Mouse (Mus musculus) layer of hippocampus, postnatal 14 days (tissue): Measurements from ENCODE around the gene Neu1. TPM values are rescaled to one million over a fixed set of nuclear protein-coding genes. Genes with fewer than 3 reads are reported as not detected.
"Not testable (repeated sequence)": the region's sequence is repeated elsewhere in the genome, so short reads cannot be mapped to it uniquely, and the experiment has no call there.

Source experiments
- DNase-seq, 2 experiments: peaks; one replicate each; pipeline ENCODE4 v3.0.0; 2021 to 2022; ENCODE audit warnings: low spot score in 2 of 2, mixed read lengths in 1 of 2
- total RNA-seq, 2 experiments: library from RNA; stranded (reverse); gene quantifications; 2 replicates each; pipeline ENCODE4 v1.2.3; 2021

Gene Neu1
- total RNA-seq, 2 experiments from 2014 or later, result 31.9 to 32.9 TPM

GRCm38 (mm10) chr17:34900826-34901225 is 30.2 kb upstream of the Neu1 start:
- DNase-seq, result not testable (repeated sequence)

- not testable (repeated sequence) for DNase-seq
Measured at GRCm38 (mm10) chr17:34901948-34902347, 29.1 kb upstream of the Neu1 start.

DNA sequence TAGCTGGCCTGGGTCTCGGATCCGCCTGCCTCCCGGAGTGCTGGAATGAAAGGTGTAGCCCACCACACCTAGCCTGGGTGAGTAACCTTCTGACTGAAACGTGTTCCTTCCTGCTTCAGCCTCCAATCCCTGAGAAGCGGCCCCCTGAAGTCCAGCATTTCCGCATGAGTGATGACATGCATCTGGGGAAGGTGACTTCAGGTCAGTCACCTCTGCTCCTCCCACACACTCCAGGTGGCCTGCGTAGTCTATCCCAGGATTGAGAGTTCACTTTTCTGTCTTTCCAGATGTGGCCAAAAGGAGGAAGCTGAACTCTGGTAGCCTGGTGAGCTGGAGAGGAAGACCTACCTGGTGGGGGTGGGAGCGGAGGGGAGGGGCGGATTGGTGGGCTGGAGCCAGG is 28.2 kb upstream of the Neu1 start:
- DNase-seq, result no peak

GRCm38 (mm10) chr17:34910982-34911381 is 20.1 kb upstream of the Neu1 start:
- DNase-seq, result no peak

DNA sequence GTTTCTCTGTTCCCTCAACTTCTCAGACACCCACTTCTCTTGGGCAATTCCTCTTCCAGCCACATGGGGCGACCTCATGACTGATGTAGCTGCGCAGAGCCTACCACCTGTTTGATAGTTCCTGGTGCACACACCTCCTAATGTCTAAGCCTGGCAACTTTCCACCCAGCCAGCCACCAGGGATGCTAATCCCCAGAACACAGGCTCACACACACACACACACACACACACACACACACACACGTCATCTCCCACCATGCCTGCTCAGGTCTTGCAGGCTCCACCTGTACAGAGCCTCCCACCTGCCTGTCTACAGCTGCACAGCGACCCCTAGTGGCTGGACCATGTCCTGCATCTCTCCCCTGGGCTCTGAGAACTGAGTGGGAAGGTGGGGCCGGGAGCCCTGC is 19.1 kb upstream of the Neu1 start:
- peak in 1 of 2 experiments; percentile 47 for DNase-seq

DNA sequence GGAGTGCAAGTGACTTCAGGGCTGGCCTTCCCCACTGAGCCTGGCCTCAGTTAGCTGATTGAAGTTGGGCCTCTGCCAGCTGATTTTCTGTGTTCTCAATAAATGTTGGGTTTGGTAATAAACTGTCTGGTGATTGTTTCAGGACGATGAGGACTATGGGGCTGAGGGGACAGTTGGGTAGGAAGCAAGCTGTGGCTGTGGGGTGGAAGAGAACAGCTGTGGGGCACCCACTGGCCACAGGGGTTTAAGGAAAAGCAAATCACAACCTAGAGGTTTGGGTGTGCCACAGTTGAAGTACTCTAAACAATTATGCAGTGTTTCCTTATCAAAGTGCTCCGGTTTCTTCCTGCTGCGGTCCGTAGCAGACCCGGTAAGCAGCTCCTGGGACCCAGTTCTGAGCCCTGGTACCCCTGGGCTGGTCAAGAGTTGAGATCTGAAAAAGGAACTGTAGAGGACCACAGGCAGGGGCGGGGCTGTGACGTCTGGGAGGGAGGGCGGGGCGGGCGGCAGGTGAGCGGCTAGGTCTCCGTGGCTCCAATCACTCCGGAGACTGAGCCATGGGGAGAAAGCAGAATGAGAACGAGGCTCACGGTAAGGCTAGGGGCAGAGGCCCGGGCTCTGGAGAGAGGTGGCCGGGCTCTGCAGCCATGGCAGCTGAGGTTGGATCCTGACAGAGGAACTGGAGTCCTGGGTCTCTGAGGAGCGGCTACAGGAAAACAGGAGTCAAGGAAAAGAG is 17.0 kb upstream of the Neu1 start, which contains the start of gene Slc44a4:
TSS of gene Slc44a4 (plus strand) at position 537 of the 736 bp plus-strand sequence.
- DNase-seq, result no peak

DNA sequence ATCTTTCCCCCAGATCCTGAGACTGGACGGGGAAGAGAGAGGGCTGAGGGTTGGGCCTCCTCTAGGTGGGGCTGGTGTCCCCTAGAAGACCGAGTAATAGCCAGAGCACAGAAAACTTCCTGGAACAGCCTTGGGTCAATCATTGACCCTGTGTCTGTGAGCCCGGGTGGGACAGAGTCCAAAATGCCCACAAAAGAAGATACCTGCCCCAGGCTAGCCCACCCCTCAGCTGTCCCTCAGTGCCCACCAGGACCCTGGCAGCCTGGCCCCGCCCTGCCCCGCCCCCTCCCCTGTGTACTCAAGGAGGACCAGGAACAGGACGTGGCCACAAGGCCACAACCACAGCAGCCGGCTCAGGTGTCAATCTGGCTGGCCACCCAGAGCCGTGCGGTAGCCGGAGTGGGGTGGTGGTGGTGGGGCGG is 15.6 kb upstream of the Neu1 start:
- DNase-seq, result no peak

DNA sequence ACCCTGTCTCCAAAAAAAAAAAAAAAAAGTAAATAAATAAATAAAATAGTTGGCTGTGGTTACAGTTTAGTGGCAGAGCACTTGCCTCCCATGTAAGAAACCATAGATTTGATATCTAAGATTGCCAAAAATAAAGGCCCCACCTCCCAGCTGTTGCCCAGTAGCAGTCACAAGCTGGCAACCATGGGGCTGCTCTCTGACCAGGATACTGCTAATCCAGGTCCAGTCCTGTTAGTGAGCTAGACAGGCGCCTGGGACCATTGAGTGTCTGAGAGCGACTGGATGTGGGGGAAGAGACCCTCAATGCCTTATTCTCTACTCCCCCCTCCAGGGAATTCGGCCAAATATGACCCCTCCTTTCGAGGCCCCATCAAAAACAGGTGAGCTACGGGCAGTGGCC is 14.7 kb upstream of the Neu1 start:
- DNase-seq, result no peak

DNA sequence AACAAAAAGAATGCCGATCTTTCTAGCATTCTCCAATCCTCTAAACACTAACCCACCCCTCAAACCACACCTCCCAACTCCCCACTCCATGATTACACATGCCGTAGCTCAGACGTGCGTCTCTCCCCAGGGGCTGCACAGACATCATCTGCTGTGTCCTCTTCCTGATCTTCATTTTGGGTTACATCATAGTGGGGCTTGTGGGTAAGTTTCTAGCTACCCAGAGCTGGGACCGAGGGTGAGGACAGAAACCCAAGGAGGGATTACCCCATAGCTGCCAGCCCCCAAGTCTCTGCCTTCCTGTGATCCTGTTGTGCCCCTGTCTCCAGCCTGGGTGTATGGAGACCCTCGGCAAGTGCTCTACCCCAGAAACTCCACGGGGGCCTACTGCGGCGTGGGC is 13.9 kb upstream of the Neu1 start:
- DNase-seq, result no peak

- DNase-seq, result no peak
Measured at GRCm38 (mm10) chr17:34922939-34923338, 8.1 kb upstream of the Neu1 start.

- no peak for DNase-seq
Measured at GRCm38 (mm10) chr17:34924258-34924657, 6.8 kb upstream of the Neu1 start.

DNA sequence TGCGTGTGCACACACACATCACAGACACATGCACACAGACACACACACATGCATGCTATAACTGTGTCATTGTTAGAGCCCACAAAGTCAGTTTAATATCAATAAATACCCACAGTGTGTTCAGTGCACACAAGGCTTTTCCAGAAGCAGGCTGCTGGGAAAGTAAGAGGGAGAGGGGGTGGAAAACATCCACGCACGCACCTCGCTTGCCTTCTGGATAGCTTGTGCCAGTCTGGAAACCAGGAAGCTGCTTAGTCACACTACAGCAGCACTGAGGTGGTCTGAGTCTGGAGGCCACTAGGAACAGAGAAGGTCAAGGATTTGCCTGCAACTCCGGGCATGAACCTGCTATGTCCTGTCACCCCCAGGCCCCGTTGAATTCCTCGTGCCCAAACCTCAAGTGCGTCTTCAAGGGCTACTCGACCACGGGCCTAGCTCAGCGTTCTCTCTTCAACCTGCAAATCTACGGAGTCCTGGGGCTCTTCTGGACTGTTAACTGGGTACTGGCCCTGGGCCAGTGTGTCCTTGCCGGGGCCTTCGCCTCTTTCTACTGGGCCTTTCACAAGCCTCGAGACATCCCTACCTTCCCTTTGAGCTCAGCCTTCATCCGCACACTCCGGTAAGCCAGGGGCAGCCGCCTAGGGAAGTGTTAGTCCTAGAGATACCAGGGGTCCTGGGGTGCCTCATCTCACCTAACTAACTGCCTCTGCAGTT is 3.6 kb upstream of the Neu1 start:
- DNase-seq, result no peak

DNA sequence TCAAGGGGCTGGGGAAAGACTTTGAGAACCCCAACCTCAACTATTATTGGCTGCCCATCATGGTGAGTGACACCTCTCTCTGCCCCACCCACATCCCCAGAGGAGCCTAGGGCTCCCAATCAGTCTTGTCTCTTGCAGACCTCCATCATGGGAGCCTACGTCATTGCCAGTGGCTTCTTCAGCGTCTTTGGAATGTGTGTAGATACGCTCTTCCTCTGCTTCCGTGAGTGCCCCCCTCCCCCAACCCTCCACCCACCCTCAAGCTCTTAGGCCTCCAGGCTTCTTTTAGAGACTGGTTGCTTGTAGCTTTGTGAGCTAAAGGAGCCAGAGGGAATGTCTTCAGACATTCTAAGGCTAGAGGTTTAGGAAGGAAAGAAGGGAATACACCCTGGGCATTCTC is 2.2 kb upstream of the Neu1 start:
- no peak for DNase-seq

DNA sequence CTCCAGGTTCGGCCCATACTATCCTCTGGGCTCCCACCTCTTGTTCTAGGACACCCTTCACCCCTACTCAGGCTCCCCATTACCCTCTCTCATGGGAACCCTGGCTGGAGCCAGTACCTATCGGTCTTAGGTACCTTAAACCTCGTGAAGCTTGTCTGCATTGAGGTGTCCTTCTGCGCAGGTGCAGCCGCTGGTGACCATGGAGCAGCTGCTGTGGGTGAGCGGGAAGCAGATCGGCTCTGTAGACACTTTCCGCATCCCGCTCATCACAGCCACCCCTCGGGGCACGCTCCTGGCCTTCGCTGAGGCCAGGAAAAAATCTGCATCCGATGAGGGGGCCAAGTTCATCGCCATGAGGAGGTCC is 664 bp downstream of the Neu1 start:
- no peak for DNase-seq

GRCm38 (mm10) chr17:34932287-34932686 is 1.2 kb downstream of the Neu1 start:
- DNase-seq, result no peak

- DNase-seq, result no peak
Measured at GRCm38 (mm10) chr17:34934031-34934430, 3.0 kb downstream of the Neu1 start.

GRCm38 (mm10) chr17:34934830-34935229 is 3.8 kb downstream of the Neu1 start:
- no peak for DNase-seq

DNA sequence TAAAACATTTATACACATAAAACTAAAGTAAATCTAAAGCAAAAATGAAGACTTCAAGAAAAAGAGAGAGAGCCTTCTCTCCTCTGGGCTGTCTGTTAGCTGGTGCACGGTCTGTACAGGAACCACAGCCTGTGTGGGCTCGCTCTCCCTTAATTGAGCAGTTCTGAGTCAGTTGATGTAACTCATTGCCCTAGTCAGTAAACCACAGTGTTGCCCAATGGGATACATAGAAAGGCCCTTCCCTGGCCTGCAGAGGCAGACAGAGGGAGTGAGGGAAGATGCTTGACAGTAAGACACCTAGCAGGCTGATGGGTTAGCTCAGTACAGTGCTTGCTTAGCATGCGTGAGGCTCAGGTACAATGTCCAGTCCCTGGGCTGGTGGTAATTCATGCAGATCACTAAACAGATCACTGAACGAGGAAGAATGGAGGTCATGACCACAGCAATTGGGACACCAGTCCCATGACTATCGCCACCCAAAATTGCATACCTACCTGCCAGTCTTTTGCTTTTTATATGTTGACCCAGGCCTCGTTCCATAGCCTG is 7.0 kb downstream of the Neu1 start:
- DNase-seq, result no peak

DNA sequence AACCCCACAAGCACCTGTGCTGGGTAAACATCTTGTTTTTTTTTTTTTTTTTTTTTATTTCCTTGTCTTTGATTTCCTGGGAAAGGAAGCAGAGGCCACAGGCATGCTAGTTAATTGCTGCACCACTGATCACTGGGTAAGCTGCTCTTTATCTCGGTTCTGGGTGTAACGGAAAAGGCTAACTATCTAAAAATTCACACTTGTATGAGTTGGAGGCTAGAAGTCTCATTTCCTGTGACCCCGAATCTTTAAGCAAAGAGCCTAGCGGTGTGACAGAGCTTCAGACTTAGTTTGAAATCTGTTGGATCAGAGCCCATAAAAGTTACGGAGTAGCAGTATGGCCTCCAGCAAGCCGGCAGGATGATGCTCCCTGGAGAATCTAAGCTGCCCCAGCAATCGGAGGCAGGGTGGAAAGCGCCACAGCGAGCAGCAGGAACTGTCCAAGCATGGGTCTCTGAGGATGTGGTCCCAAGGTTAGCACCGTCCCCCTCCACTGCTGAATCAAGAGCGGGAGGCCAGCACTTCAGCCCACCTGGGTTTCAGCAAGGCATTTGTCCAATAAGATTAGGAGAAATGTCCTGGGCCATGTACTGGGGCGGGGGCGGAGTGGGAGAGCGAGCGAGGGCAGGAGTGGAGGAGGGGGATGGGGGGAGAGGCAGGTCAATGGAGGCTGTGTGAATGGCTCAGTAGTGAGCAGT is 10.4 kb downstream of the Neu1 start:
- DNase-seq, result no peak

GRCm38 (mm10) chr17:34943128-34943815 is 12.2 kb downstream of the Neu1 start:
- no peak for DNase-seq

DNA sequence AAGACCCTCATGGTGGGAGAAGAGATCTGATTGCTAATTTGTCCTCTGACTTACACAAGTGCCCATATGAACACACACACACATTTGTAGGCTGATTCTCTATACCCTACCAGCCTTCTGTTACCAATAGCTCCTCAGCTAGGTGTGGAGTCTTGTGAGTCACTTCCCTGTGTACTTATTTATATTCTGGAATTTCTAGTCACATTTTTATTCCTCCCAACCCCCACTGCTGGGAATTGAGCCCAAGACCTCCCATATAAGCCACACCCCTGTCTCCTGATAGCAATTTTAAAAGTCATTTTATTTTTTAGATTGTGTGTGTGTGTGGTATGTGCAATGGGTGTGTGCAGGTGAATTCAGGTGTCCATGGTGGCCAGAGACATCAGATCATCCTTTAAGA is 13.3 kb downstream of the Neu1 start:
- DNase-seq, result no peak
